Mouse (Mus musculus) lung, postnatal 36 days (tissue): ENCODE measurements at regions not wholly inside any gene's neighbourhood (a gene's known extent, or its start where the extent isn't known, plus 50 kb on each side); places are given as distances from the start of the nearest gene placed in this dataset.

ENCODE experiments used
- DNase-seq: peaks from one replicate; pipeline ENCODE4 v3.0.0; 2022; ENCODE audit warnings: mixed read lengths

DNA sequence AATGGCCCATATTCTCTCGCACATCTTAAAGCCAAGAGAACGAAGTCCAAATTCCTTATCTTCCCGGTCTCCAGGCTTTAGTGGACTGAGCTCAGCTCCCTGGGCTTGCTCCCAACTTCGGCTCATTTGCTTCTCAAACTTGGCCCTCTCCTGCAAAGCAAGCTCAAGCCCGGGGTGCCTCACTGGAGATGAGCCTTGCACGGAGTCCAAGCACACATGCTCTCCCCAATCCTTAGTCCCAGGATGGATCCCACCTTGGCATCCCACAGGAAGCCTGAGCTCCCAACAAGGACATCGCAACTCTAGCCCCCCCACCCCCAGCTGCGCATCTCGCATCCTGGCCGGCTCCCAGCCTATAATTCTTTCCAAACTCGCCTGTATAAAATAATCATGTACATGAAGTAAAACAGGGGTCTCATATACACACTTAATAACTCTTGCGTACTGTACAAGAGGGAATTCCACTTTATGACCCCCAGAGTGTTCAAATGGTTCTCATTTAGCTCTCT lies 242.9 kb upstream of the Tbx3 start:
- peak; percentile 21 for DNase-seq

DNA sequence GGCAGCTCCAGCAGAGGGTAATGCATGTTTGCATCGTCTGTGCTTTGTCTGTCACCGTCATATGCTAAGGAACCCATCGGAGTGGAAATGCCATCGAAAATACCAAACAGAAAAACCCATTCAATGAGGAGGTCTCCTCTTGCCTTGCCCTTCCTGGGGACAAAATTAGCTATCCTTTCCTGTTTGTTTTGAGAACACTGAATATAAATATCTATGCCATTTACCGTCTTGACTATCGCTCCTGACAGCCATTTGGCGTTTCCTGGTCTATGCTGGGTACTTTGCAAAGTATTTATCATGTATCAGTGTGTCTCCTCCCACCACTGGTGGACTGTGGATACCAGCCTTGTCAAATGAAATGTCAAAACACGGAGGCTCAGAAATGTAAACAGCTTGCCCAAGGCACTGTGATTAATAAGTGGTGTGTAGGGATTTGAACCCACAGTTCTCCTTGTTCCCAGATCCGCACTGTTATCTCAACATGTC lies 239.2 kb upstream of the Tbx3 start:
- DNase-seq, result peak; percentile 64

DNA sequence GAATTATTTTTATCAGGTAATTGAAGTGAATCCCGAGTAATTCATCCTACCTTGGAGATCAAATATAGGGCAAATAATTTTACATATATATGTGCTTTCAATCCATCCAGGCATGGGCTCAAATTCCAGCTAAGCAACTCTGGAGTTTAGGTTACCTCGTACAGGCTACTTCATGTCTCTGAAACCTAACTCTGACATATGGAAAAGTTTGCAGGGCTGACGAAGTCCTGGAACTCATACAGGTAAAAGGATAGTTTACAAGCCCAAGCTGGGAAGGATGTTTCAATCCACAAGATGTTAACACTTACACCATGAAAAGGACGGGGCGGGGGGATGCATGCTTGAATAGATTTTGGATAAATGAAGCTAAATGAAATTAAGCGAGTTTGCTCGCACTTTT lies 235.9 kb upstream of the Tbx3 start:
- no peak for DNase-seq

DNA sequence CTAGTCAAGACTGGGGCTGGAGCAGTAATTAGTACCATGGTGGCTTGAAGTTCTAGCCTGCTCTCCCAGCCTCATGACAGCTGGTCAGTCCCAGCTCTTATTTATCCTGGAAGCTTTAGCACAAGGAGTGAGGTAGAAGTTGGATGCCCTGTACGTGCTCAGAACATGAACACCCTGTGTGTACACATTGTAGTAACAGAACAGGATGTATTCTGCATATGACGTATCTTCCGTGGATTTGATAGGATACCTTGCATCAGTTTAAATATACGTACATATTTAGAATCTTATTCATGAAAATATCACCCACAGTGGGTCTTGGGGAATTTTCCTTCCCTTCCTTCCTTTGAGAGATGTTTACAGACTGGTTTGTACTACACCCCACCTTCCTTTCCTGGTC lies 222.0 kb upstream of the Tbx3 start:
- DNase-seq, result peak; percentile 25

DNA sequence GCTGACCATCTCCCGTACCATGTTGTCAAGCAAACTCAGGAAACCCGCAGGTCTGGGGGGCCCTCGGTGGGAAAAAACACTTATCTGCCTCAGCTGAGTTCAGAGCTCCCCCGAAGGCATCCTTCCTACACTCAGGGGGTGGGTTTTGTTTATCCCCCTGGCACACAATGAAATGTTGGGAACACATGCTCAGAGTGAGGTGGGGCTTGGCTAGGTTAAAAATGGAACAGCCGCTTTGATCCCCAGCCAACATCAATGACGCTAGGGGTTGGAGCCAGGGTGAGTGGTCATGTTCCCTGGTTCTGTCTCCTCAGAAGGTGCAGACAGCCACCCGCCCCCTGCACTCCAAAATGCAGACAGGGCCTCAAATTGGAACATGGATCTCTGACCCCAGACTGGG lies 221.3 kb upstream of the Tbx3 start:
- peak; percentile 78 for DNase-seq

DNA sequence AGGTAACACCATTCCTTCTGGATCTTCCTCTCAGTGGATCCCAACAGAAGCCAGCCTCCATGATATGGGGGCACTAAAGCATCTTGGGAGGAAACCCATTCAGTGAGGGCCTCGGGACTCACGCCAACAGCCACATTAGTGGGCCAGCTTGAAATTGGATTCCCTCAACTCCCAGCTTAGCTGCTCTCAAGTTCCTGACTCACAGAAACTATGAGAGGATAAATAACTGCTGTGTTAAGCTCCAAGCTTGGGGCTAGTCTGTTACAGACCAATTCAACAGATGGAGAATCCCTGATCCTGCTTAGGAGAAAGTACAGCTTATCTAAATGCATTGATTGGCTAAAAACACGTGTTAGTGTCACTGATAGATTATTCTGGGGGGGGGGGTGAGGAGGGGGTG lies 210.7 kb upstream of the Tbx3 start:
- DNase-seq, result no peak

DNA sequence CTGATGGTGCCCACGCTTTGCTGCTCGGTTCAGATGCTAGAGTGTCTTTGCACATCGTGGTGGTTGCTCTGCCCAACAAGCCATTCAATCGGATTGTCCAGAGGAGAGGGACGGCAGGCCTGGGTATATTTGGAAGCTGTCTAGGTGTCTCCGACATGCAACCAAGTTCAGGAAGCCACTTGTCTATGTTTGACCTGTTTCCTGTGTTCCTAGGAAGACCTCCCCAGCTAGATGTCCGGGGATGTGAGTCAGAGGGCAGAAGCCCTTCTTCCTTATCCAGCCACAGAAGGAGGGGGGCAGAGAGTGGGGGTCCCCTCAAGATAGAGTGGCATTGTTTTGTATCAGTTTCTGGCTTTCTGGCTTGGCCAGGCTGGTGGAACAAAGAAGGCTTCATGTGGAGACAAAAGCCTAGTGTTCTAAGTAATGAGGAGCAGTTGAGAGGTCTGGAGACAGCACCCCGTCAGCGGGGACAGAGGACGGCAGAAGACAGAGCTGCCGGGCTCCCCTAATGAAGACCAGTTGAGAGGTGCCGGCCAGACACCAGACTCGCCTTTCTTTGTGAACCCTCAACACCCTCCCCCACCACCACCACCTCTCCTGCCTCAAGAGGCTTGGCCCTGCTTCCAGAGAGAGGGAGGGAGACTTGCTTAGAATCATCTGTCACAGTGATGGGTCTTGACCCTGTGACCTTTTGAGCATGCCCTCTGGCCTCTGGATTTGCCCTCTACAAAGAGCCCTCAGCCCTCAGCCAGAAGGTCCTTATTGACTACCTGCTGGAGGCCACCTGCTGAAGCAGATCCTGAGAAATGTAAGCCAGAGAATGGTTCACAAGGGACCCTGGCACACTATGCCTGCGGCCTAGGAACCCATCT lies 207.6 kb upstream of the Tbx3 start:
- DNase-seq, result no peak

DNA sequence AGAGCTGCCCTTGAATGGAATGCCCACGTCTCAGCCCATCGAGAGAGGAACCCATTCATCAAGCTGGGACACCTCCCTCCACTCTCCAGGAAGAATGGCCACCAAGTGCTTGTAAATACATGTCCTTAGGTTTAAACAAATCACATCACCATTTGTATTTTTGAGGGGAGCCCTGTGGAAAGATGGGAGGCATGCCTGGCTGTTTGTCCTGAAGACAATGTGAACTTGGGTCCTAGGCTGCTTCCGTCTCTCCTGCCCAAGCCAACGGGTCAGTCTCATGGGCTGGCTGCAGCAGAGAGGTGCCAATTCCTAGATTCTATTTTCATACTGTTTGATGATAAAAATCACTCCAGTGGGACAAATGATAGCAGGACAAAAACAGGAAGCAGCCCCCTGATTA lies 205.9 kb upstream of the Tbx3 start:
- peak; percentile 85 for DNase-seq

DNA sequence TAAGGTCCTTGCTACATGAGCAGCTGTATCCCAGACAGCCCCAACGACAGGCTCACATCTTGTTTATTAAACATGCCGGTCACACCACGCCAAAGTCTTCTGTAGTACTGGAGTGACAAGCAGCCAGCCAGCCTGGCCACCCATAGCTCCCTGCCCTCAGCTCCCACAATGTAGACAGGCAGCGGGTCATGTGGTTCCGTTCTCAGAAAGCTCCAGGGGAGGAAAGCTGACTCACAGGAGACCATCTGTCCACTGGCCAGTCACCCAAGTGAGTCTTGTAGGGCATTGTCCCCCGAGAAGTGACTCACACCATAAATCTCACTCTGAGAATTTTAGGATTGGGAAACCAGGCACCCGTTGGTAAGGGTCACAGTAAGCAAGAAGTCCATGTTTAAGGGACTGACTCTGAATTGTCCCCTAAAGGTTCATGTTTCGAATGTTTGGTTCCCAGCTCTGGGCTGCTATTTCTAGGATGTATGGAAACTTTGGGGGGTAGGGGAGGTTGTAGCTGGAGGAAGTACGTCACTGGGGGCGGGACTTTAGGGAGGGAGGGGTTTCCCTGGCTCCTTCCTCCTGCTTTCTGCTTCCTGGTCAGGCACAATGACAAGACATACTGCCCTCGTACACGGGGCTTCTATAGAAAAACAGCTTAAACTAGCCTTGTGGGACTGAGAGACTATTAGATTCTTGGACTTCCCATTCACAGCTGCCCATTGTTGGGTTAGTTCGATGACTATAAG lies 203.0 kb upstream of the Tbx3 start:
- DNase-seq, result peak; percentile 69

DNA sequence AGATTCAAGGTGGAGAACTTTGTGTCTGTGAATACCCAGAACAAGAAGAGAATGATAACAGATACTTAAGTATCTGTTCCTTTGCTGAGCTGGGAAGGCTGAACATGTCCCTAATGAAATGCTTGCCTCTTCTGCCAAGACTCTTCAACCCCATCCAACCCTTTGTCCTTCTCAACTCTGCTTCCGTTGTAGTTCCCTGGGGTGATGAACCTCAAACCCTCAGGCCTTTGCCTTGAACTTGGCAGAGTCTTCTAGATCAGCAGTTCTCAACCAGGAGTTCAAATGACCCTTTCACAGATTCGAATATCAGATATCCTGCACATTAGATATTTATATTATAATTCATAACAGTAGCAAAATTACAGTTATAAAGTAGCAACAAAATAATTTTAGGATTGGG lies 192.5 kb upstream of the Tbx3 start:
- DNase-seq, result no peak

DNA sequence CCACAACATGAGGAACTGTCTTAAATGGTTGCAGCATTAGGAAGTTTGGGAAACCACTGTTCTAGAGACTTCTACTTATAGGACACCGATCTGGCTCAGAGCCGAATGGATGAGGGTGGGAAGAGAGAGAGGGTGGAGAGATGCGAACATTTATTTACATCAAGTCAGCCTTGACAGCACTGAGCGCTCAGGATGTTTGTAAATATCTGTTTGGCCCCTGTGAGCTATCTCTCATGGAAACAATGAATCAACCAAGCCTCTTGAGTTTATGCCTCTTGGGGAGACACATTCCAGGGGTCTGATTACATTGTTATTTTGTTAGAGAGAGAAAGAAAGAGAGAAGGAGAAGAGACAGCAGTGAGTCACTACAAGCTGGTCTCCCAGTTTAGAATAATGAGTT lies 192.1 kb upstream of the Tbx3 start:
- DNase-seq, result peak; percentile 31

DNA sequence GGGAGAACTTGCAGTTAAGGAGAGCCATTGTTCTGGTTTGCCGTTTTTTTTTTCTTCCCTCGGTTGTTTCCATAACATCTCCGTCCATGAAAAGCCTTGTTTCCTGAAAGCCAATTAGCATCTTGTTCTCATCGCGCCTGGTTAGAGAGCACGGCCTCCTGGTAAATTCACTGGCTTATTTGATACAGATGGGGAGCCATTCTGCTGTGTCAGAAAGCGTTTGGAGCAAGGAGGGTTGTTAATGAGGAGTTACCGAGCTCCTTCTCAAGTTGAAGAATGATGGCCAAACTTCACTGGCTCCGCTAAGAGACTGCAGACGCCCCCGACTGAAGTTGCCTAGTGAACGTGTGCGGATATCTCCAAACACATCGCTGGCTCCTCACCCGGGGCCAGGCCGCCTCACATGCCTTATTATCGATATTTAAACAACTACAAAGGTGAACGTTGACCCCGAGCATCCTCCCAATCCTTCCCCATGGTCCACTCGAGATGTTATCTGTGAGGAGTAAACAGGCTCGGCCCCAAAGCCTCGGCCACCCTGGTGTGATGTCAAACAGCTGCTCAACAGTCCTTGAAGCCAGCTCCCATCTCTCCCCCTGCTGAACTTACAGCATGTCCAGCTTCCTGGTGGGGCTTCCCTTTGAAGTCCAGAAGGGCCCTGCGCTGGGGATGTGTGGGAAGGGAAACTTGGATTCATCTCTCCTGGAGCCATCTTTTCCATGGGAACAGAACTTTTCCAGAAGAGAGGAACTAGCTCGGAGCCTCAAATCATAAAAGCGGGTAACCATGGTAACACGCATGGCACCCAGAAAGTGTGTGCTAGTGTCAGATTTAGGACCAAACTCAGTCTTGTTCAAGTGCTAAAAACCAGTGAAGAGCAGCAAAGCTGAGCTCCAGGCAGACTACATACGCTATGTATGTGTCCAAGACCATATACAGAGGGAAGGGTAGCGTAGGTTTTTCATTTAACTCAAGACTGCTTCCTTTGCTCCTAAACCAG lies 190.0 kb upstream of the Tbx3 start:
- DNase-seq, result no peak

DNA sequence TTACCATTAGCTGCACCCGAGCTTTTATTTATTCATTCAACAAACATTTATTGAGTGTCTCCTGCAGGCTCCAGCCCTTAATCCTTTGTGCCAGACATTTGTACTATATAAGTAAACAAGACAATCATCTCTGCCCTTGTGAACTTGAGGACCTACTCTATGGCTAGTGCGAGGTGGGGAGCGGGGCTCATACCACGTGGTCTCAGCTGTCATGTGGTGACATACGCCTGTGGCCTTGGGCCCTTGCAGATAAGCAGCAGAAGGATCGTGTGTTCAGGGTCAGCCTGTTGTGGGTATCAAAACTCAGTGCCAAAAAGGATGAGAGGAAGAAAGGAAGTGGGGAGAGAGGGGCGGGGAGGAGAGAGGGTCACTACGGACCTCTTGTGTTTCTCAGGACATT lies 186.8 kb upstream of the Tbx3 start:
- peak; percentile 26 for DNase-seq

DNA sequence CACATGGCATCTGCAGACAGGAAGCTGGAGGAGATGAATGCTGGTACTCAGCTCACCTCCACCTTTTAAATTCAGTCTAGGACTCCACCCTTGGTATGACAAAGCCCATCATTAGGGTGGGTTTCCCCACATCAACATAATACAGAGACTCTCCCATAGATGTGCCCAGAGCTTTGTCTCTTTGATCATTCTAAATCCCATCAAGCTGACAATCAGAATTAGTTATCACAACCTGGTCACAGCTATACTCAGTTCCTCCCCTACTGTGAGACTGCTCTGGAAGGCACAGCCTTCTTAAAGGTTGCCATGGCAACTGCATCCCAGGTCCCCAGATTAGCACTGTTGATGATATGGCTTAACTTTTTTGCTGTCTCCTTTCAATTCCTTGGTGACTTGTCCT lies 184.3 kb upstream of the Tbx3 start:
- no peak for DNase-seq

DNA sequence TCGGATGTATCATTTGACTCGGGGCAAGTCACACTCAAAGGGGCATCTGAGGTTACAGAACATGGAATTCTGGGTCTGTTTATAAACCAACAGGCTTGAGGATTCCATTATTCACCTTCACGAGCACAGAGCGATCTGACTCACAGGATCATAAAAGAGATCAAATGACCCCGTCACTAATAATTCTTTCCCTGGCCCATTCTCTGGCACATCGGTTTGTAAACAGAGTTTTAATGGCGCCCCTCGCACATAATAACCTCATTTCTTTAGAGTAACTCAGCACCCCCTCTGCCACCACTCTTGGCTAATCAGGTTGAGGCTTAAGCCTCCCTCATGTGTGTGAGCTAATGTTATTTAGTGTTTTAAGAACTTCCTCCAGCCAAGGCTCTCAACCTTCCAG lies 183.3 kb upstream of the Tbx3 start:
- no peak for DNase-seq

DNA sequence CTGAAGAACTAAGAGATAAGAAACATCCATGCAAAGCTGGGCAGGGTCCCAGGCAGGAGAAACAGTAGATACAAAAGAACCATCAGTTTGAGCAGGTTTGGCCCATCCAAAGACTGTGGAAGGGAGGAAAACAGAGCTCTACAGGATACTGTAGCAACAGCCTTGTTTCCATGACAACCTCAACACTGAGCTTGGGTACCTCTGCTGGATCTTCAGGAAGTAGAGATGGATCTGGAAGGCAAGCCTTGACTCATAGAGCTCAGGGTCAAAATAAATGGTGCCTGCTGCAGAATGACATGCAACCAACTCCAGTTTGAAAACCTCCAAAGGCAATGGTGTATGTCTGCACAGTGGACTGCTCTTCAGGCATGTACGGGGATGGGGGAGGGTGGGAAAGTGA lies 173.0 kb upstream of the Tbx3 start:
- no peak for DNase-seq

DNA sequence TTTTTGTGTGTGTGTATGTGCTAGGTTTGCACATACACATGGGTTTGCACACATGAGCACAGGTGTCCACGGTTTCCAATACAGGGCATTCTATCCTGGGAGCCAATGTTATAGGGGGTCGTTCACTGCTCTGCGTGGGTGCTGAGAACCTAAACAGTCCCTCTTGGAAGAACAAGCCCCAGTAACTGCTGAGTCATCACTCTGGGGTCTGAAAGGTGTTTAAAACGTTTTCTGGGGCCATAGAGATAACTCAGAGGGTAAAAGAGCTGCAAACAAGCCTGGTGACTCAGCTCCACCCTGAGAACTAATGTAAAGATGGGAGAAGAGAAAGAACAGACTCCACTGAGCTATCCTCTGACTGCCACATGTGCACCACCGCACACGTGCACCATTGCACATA lies 172.0 kb upstream of the Tbx3 start:
- no peak for DNase-seq

DNA sequence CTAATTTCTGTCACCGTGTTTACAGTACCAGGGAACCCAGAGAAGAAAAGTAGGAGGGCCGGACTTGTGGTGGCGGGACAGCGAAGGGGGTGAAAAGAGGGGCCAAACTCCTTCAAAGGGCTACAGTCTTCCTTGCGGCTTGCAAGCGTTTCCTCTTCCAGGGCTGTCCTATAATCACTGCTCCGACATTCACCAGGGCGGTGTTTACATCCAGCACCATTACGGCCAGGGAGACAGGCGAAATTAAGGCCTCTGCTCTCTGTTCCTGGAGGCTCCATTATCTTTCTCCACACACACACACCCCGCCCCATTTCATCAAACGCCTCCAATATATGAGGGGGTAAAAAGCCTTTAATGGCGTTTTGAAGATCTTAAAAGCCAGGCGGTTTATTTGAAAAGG lies 162.8 kb upstream of the Tbx3 start:
- DNase-seq, result no peak

DNA sequence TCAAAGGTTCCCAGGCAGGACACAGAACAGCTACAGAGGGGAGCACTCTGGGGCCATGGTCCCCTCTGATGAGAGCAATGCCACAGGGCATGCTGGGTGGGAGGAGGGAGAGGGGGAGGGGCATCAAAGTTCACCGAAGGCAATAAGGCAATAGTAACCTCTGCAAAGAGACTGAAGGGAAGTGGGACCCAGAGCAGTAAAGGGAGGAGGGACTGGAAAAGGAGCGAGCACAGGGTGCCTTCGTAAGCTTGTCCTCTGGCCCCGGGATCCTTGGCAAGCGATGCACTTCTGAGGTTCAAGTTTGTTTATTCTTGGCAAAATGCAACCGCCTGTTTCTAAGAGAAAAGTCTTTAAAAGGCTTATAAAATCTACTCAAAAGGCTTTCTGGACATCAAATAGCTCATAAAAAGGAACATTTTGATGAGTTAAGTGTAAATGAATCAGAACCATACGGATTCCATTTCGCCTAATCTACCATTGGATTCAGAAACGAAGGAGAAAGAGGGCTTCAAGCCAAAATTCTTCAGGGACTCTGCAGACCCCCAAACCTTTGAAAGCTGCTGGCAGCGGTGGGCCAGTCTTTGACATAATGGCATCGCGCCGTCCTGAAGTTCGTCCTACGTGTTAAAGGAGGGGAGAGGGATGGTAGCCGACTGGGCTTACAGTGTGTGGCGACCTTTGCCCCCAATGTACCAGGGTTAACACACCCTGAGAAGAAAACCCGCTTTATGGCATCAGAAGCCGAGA lies 151.8 kb upstream of the Tbx3 start:
- peak; percentile 4 for DNase-seq

DNA sequence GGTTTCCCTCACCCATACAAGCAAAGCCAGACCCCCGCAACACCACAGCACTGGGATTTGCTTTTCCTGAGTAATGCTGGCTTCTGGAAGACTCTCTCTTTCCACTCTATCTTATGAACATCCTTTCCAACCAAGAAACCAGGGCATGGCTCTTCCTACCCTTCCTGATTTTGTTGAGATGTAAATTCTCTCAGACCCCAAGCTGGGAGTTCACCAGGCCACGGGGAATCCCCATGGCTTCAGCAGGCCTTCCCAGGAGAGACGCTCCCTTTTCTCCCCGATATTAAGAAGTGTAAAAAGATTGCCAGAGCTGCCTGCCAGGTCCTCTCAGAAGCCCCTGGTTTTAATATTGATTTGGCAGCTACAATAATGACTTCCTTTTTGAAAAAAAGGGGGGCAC lies 146.3 kb upstream of the Tbx3 start:
- DNase-seq, result no peak

DNA sequence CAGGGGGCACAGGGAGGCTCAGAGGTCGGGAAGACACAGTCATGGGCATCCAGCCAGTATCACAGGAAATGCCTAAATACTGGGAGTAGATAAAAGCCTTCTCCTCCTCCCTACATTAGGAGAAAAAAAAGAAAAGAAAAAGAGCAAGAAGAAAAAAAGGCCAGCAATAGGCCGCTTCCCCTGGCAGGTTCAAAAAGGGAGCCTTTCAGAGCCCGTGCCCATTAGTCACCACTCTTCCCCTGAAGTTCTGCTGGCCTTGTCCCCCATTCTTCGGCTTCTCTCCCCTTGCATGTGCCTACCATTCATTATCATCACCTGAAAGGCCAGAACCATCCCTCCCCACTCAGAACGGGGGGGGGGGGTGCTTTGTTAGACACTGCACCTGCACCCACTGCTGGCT lies 144.5 kb upstream of the Tbx3 start:
- no peak for DNase-seq

DNA sequence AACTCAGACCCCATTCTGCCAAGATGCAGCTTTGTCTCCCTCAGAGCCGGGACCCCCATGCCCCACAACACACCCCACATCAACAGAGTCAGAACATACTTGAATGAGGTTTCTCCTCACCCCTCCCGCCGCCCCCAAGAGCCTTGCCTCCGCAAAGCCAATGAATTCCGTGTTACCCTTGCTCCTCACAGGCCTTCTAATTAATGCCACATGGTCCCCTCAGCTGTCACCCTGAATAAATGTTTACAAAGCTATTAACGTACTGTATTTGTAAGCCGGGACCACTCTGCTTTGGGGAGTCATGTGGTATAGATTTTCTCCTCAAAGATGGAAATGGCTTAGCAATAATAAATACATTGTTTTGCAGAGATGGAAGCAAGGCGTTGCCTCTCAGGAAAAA lies 140.5 kb upstream of the Tbx3 start:
- DNase-seq, result no peak
